Mouse (Mus musculus) adrenal gland (tissue): ENCODE measurements around the gene Gstm1.
"Not testable (repeated sequence)": the region's sequence is repeated elsewhere in the genome, so short reads cannot be mapped to it uniquely, and the experiment has no call there.

Experiments used
- intact Hi-C: fragments of 180-260 bp; cut with DNase I; formaldehyde crosslinking; loops from one replicate; pipeline ENCODE4 v1.15.1; 2025
- long read RNA-seq, 2 experiments: library from polyadenylated mRNA; unstranded; transcript quantifications; one replicate each; pipeline ENCODE4 v2.0.0; 2020; ENCODE audit warnings: borderline replicate concordance in 1 of 2; ENCODE audit not compliant: insufficient replicate concordance in 1 of 2

Gene Gstm1
- long read RNA-seq, experiment 1, transcript Gstm1-201 (8 exons, 1,289 nt): major isoform, 603 of 750 reads
- long read RNA-seq, experiment 1, transcript Gstm1-202 (8 exons, 828 nt): minor isoform, 10 of 750 reads
- long read RNA-seq, experiment 1, partial matches to known transcripts: 57 of 750 reads
- long read RNA-seq, experiment 1, other reads (novel, unspliced or antisense): 80 of 750 reads
- long read RNA-seq, experiment 2, transcript Gstm1-202 (8 exons, 828 nt): minor isoform, 7 of 560 reads
- long read RNA-seq, experiment 2, transcript Gstm1-201 (8 exons, 1,289 nt): major isoform, 448 of 560 reads
- long read RNA-seq, experiment 2, partial matches to known transcripts: 49 of 560 reads
- long read RNA-seq, experiment 2, other reads (novel, unspliced or antisense): 56 of 560 reads

- intact Hi-C loops: loop anchor here (1.0 kb wide), 1 partner anchor 64 kb away; no protein-coding TSS in a partner anchor
These were observed at the start of gene Gstm1 for GRCm38 (mm10) chr3:108017473-108018189. Gene Gstm1, minus strand, starts transcription at chr3:108017973.

- intact Hi-C loops: no loop called here
These were observed 49.7 kb upstream of the Gstm1 start for GRCm38 (mm10) chr3:108067370-108067934.

GRCm38 (mm10) chr3:108065551-108065950 lies 47.8 kb upstream of the Gstm1 start:
- intact Hi-C loops: no loop called here

- intact Hi-C loops: loop anchor here (5.0 kb wide), 1 partner anchor 122 kb away; the partner anchor contains the start of gene Gstm6
These were observed 46.9 kb upstream of the Gstm1 start for GRCm38 (mm10) chr3:108064672-108065071.

GRCm38 (mm10) chr3:108062648-108063047 lies 44.9 kb upstream of the Gstm1 start:
- intact Hi-C loops: loop anchor here (5.0 kb wide), 1 partner anchor 120 kb away; the partner anchor contains the start of gene Gstm6

- intact Hi-C loops: loop anchor here (2.0 to 5.0 kb wide), 2 partner anchors 119 to 195 kb away; partner anchors contain the start of gene Gstm6
These were observed 43.6 kb upstream of the Gstm1 start for GRCm38 (mm10) chr3:108061420-108061819.

- intact Hi-C loops: no loop called here
These were observed 32.7 kb upstream of the Gstm1 start for GRCm38 (mm10) chr3:108050493-108050892.

GRCm38 (mm10) chr3:108048306-108048705 lies 30.5 kb upstream of the Gstm1 start:
- intact Hi-C loops: no loop called here

- intact Hi-C loops: no loop called here
These were observed 29.3 kb upstream of the Gstm1 start for GRCm38 (mm10) chr3:108046944-108047655.

GRCm38 (mm10) chr3:108044394-108045140 lies 26.8 kb upstream of the Gstm1 start, which contains the start of gene Gstm4:
Gene Gstm4, minus strand, starts transcription at chr3:108044894.
- intact Hi-C loops: no loop called here

GRCm38 (mm10) chr3:108033156-108033555 lies 15.4 kb upstream of the Gstm1 start:
- intact Hi-C loops: no loop called here

- intact Hi-C loops: no loop called here
These were observed 14.3 kb upstream of the Gstm1 start for GRCm38 (mm10) chr3:108032113-108032512.

GRCm38 (mm10) chr3:108028641-108029365 lies 11.0 kb upstream of the Gstm1 start:
- intact Hi-C loops: no loop called here

- intact Hi-C loops: no loop called here
These were observed 8.8 kb upstream of the Gstm1 start for GRCm38 (mm10) chr3:108026597-108026996.

- intact Hi-C loops: no loop called here
These were observed 8.3 kb upstream of the Gstm1 start for GRCm38 (mm10) chr3:108026049-108026448.

- intact Hi-C loops: no loop called here
These were observed 7.5 kb upstream of the Gstm1 start for GRCm38 (mm10) chr3:108025318-108025717.

GRCm38 (mm10) chr3:108022650-108023049 lies 4.9 kb upstream of the Gstm1 start:
- intact Hi-C loops: loop anchor here (5.0 kb wide), 2 partner anchors 35 to 85 kb away; no protein-coding TSS in a partner anchor

- intact Hi-C loops: loop anchor here (5.0 kb wide), 2 partner anchors 37 to 83 kb away; no protein-coding TSS in a partner anchor
These were observed 2.7 kb upstream of the Gstm1 start for GRCm38 (mm10) chr3:108020351-108021022.

GRCm38 (mm10) chr3:108019226-108019625 lies 1.5 kb upstream of the Gstm1 start:
- intact Hi-C loops: not testable (repeated sequence)
